Mouse (Mus musculus): ENCODE results near the gene Zap70. TPM values are rescaled to one million over a fixed set of nuclear protein-coding genes. Genes with fewer than 3 reads are reported as not detected.

Gene Zap70
- 3.2 to 5.7 TPM (median 4.0 TPM) in 4 replicates for total RNA-seq (2023; ENCODE audit: inconsistent age)

DNA sequence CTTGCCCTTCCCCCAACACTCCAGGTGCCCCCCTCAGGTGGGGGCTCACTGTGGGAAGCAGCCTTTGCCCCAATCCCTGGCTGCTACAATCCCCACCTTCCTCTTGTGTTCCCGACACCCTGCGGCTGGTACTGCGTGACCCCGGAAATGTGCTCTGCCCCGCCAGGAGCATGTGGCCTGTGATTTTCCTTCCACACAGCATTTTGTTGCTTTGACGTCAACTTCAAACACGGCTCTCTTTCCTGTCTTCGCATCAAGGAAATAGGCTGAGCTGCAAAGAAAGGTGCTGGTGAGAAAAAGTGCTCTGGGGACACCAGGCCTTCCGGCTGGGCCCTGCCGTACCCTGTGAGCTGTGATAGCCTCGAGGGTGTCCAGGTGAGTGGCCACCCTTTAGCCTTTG is at the start of gene Zap70:
Gene Zap70, plus strand, starts transcription at position 231 of the 400 bp plus-strand sequence.

DNA sequence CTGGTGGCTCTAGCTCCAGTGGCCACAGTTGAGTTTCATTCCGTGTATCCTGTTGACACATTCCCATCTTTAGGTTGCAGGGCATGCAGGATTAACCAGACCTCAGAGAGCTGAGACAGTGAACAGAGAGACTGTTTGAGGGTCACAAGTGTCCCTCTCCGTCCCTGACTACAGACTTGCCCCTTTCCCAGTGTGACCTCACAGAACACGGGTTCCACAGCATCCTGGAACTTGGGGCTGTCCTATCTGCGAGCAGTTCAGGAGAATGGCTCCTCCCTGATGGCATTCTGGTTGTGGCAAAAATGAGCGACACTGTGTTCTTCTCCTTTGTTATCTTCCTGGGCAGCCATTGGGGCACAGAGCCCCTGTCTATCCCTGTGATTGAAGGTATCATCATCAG is 47.3 kb upstream of the Zap70 start, which contains the start of gene Actr1b:
Gene Actr1b, minus strand, starts transcription at position 112 of the 400 bp plus-strand sequence.

Other genes starting within 250 kb of the Zap70 start
- gene Cnnm3, start 249.9 kb upstream of the Zap70 start, total RNA-seq (2023; ENCODE audit: inconsistent age): 26.6 to 32.0 TPM (median 28.4 TPM) in 4 replicates
- 19.6 to 24.1 TPM (median 20.9 TPM) in 4 replicates for gene Ankrd23, start 224.9 kb upstream of the Zap70 start, total RNA-seq (2023; ENCODE audit: inconsistent age)
- not detected in 4 replicates for gene Gm42417, start 222.4 kb upstream of the Zap70 start, total RNA-seq (2023; ENCODE audit: inconsistent age)
- gene Ankrd39, start 214.4 kb upstream of the Zap70 start, total RNA-seq (2023; ENCODE audit: inconsistent age): 18.0 to 21.8 TPM (median 19.2 TPM) in 4 replicates
- gene Sema4c, start 203.4 kb upstream of the Zap70 start, total RNA-seq (2023; ENCODE audit: inconsistent age): 0.93 TPM in 1 of 4 replicates, not detected in the others
- not detected in 4 replicates for gene Fam178b, start 78.6 kb upstream of the Zap70 start, total RNA-seq (2023; ENCODE audit: inconsistent age)
- 208 to 240 TPM (median 226 TPM) in 4 replicates for gene Cox5b, start 70.3 kb upstream of the Zap70 start, total RNA-seq (2023; ENCODE audit: inconsistent age)
- gene 4933424G06Rik, start 51.6 kb upstream of the Zap70 start, total RNA-seq (2023; ENCODE audit: inconsistent age): not detected in 4 replicates
- 82.6 to 96.9 TPM (median 86.7 TPM) in 4 replicates for gene Actr1b, start 47.4 kb upstream of the Zap70 start, total RNA-seq (2023; ENCODE audit: inconsistent age)
- gene Tmem131, start 181.9 kb downstream of the Zap70 start, total RNA-seq (2023; ENCODE audit: inconsistent age): 79.8 to 83.2 TPM (median 81.8 TPM) in 4 replicates